8 mouse cellular contexts compared by ENCODE assay signal in the genomic region with DNA sequence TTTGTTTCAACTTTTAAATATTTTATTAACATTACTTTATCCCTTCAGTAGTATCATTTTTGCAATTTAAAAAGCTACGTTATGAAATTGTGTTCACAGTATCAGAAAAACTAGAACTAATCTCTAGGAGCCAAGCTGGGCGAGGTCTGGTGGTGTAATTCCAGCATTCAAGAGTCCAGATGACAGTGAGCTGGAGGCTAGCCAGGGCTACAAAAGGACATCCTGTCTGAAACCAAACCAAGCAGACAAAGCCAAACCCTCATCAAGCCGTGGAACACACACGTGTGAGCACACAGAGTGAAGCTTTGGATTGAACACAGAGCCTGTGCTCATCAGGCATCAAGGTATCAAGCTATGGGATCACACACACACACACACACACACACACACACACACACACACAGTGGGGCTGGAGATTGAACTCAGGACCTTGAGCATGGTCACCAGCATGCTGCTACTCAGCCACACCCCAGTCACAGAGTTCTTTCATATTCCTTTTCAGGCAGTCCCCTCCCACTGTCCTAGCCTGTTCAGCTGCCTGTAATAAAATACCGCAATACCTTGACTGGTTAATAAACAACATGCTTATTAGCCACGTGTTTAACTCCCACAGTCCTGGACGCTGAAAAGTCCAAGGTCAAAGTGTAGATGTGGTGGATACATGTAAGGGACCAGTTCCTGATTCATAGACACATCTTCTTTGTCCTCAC. TPM values are rescaled to one million over a fixed set of nuclear protein-coding genes. Genes with fewer than 3 reads are reported as not detected.
DNase-seq lines count a peak whose midpoint lies in the region; ATAC-seq lines count a peak whose summit lies in the region.

No protein-coding gene starts in this region.

- no peak overlapping the region for H3K4me2 ChIP-seq in forebrain, embryonic 16.5 days (ENCODE audit: low read length)

- intact Hi-C loops in left cerebral cortex, postnatal 4 days (cut with DNase I), result no loop called here
- intact Hi-C loops in left cerebral cortex, postnatal 10 days (cut with DNase I), result no loop called here

- H3K4me3 ChIP-seq in forebrain, embryonic 16.5 days (replicated peaks; ENCODE audit: low read length), result no peak overlapping the region

- no peaks in the 10 kb centered on the region for H3K27me3 ChIP-seq in forebrain, embryonic 16.5 days (replicated peaks; ENCODE audit: control insufficient read depth, insufficient read depth, low read length)

- ATAC-seq in megakaryocyte-erythroid progenitor cell, adult 5-6 weeks (replicated peaks; ENCODE audit: low FRiP score, low TSS enrichment, poor library complexity, severe bottlenecking), result 0 out of 2 replicates have a peak, but pooled peaks have one; percentile 27
- no peak for ATAC-seq in forebrain, embryonic 16.5 days

- DNase-seq in left cerebral cortex, postnatal 4 days, result peak; percentile 62
- no peak for DNase-seq in left cerebral cortex, postnatal 10 days (ENCODE audit: extremely low spot score in 1 of 2, low spot score in 2 of 2)
- peak; percentile 46 for DNase-seq in gastrocnemius, postnatal 10 days
- peak; percentile 82 for DNase-seq in kidney, adult 9 months
- no peak for DNase-seq in right cerebral cortex, postnatal 14 days
- no peak for DNase-seq in c-Kit-positive CD71-positive TER-119-positive erythroid progenitor cells, embryonic 14.5 days (ENCODE audit: low spot score)

- no peak overlapping the region for H3K27ac ChIP-seq in forebrain, embryonic 16.5 days (ENCODE audit: low read length)

- H3K4me1 ChIP-seq in forebrain, embryonic 16.5 days (replicated peaks; ENCODE audit: control insufficient read depth, insufficient read depth, low read length), result no peaks in the 10 kb centered on the region

- WGBS in forebrain, embryonic 16.5 days, result 73% methylated on average over 7 of the region's 7 CpGs

- H3K9me3 ChIP-seq in forebrain, embryonic 16.5 days (ENCODE audit: control insufficient read depth, low read length), result no peaks in the 10 kb centered on the region

- H3K9ac ChIP-seq in forebrain, embryonic 16.5 days (replicated peaks; ENCODE audit: low read depth, low read length), result no peak overlapping the region

- no peaks in the 10 kb centered on the region for H3K36me3 ChIP-seq in forebrain, embryonic 16.5 days (ENCODE audit: control insufficient read depth, insufficient read depth)

RNA-seq across cellular contexts. Expression of a gene that starts 9.9 kb away (rescaled TPM):
- total RNA-seq in left cerebral cortex, postnatal 4 days (2021), result 10 to 100 TPM; 35.6 to 39.2 TPM
- total RNA-seq in left cerebral cortex, postnatal 10 days (2021), result 10 to 100 TPM; 40.1 to 42.8 TPM
- 10 to 100 TPM; 19.1 to 23.5 TPM for total RNA-seq in gastrocnemius, postnatal 10 days (2021)
- 48.1 and 53.9 TPM in 2 replicates for total RNA-seq in megakaryocyte-erythroid progenitor cell, adult 5-6 weeks (2014; fragmentation: Nextera tagmentation)
- 83.5 and 95.2 TPM in 2 replicates for total RNA-seq in megakaryocyte-erythroid progenitor cell, adult 5-6 weeks (2017)
- polyA plus RNA-seq in forebrain, embryonic 16.5 days (2015; fragmentation: Nextera tagmentation; extraction: Ambion mirVana), result 34.9 and 38.8 TPM in 2 replicates

RNA-seq across cellular contexts. Expression of a gene that starts 56.8 kb away (rescaled TPM):
- total RNA-seq in left cerebral cortex, postnatal 4 days (2021), result 1 to 10 TPM; 8.3 to 8.9 TPM
- 1 to 10 TPM; 3.9 to 6.5 TPM for total RNA-seq in left cerebral cortex, postnatal 10 days (2021)
- 10 to 100 TPM; 10.4 to 13.0 TPM for total RNA-seq in gastrocnemius, postnatal 10 days (2021)
- total RNA-seq in megakaryocyte-erythroid progenitor cell, adult 5-6 weeks (2014; fragmentation: Nextera tagmentation), result 99.3 and 102 TPM in 2 replicates
- total RNA-seq in megakaryocyte-erythroid progenitor cell, adult 5-6 weeks (2017), result 150 and 153 TPM in 2 replicates
- 102 and 131 TPM in 2 replicates for polyA plus RNA-seq in forebrain, embryonic 16.5 days (2015; fragmentation: Nextera tagmentation; extraction: Ambion mirVana)

Comparison
In these comparisons a context has a peak if more than half of its experiments do, and no peak if none do; other contexts are left out.
1. DNase-seq: peak in left cerebral cortex, postnatal 4 days (single experiment), gastrocnemius, postnatal 10 days (single experiment) and kidney, adult 9 months (single experiment); none in left cerebral cortex, postnatal 10 days (0 of 2), right cerebral cortex, postnatal 14 days (single experiment) and c-Kit-positive CD71-positive TER-119-positive erythroid progenitor cells, embryonic 14.5 days (single experiment).
2. RNA of a gene that starts 56.8 kb away (total RNA-seq): 99.3 to 153 TPM in megakaryocyte-erythroid progenitor cell, adult 5-6 weeks; 10.4 to 13.0 TPM in gastrocnemius, postnatal 10 days, 8.3 to 8.9 TPM in left cerebral cortex, postnatal 4 days and 3.9 to 6.5 TPM in left cerebral cortex, postnatal 10 days; every median in the first group is over 4 times any median in the second.